Mouse (Mus musculus) kidney, postnatal 25 days (tissue): ENCODE data around the gene Atp1a4.
A peak's percentile ranks its signal among the peaks of the same experiment; 100 is the strongest.

Experiments
- DNase-seq, 2 experiments: peaks; one replicate each; pipeline ENCODE4 v3.0.0; 2021; ENCODE audit warnings: mixed read lengths in 2 of 2

The Atp1a4 gene

DNA sequence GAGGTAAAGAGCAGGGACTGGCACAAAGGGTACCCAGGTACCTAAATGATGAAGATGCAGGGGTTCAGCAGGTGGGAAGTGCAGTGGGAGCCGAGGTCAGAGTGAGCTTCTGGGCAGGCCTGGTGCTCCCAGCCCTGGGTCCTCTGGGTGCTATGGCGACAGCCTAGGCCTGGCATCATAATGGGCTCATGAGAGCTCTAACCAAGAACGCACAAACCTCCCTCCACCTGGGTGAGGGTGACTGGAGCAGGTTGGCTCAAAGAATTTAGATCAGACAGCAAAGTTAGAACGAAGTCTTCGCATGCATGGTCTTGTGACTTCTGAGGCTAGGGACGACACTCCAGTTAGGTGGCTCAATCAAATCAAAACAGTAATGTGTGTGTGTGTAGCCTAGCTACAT lies at the start of gene Atp1a4:
Gene Atp1a4 (minus strand): TSS at position 101 of the 400 bp plus-strand sequence.
- no peak for DNase-seq

DNA sequence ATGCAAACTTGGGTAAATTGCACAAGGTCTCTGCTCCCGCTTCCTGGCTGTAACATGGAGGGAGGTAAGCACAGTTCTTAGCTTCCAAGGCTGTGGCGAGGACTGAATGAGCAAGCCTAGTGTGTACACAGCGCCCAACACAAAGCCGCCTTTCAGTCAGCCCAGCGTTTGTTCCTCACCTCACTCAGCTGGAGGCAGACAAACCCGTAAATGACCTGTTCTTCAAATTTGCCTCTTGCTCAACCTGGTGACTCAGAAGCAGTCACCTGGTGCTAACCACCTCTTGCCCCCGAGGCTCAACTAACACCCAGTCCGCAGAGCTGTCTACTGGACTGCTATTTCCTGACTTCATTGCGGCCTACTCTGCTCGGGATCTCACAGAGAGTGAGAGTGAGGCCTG lies 49.7 kb upstream of the Atp1a4 start:
- peak in 1 of 2 experiments; percentile 48 for DNase-seq

DNA sequence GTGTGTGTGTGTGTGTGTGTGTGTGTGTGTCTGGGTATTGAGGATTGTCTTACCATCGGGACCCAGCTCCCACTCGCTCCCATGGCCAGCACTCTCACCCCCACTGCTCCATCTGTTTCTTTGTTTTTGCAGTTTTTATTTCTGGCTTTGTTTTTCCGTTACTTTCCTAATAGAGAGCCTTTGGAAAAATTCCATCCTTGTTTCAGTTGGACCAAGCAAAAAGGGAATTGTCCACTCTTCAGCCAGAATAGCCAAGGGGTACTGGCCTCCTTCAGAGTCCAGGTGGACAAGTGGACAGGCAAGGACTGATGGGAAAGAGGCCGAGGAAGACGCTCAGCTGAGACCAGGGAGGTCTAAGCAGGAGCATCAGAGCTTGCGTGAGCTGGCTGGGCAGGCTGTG lies 48.7 kb upstream of the Atp1a4 start:
- no peak for DNase-seq

DNA sequence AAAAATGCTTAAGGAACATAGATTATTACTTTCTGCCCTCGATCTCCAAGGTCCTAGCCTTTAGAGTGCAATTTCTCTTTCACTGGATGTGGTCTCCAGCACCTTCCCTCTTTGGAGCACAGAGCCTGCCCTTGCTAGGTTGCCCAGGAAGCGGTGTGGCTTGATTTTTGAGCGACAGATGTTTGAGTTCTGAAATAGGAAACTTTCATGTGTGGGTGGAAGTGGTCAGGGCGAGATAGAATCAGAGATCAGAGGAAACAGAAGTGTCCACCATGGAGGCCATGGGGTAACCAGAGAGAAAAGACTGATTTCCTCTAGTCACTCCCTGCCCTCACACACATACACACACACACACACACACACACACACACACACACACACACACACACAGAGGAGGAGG lies 48.0 kb upstream of the Atp1a4 start:
- no peak for DNase-seq

DNA sequence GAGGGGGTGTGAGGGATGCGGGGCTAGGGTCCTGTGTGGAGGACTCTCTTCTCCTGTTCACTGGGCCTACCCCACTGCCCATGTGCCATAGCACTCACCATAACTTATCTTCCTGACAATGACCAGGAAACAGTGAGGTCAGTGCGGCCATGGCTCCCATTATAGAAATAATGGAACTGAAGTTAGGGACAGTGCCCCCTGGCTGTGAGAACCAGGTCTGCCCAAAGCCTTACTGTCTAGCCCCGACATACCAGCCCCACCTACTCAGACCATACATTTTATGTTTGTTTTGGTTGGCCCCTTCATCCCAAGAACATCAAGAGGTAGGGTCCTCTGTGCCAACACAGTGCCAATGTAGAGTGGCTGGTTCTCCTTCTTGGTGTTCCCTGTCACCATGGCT lies 47.4 kb upstream of the Atp1a4 start:
- DNase-seq = peak in 1 of 2 experiments; percentile 32

DNA sequence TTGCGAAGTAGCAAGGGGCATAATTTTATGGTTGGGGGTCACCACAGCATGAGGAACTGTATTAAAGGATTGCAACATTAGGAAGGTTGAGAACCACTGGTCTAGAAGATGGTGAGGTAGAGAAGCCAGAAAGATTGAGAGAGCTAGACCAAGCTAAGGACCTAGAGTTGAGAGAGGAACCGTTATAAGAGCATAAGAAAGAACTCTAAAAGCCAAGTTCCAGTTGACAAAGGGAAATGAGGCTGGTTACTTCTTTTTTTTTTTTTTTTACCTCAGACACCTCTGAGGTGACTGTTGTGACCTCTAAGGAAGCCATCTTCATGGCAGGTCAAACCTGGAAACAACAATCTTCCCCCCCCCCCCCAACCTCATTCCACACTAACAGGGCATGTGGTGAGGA lies 46.9 kb upstream of the Atp1a4 start:
- no peak for DNase-seq

DNA sequence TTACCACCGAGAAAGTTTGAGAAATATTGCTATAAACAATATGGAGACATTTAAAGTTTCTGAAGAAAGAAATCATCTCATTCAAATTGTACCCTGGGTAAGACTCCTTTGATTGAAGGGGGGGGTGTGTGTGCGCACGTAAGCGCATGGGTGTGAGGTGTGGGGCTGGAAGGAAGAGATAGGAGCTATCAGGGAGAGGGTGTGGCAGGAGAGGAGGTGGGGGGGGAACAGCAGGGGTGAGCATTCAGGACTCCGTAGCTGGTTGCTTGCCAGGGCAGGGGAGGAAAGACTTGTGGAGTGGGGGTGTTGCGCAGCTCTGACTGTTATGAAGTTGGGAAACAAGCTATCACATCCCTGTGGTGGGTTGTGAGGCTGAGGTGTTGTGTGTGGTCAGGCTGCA lies 46.2 kb upstream of the Atp1a4 start:
- no peak for DNase-seq

DNA sequence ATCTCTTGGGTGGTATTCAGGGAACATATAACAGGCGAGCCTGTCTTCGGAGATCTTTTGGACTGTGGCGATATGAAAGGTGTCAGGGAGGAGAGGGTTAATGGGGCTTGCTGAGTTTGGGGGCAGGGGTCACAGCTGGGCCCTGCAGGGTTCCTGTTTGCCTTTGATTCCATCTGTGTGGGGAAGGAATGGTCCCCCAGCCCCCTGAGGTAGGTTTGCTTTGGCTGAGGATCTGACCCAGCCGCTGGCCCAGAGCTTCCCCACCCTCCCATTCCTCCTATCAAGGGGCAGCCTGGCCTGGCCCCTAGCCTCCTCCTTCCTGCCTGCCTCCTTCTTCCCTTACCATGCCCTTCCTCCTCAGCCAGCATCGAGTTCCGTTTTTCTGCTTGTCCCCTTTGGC lies 44.6 kb upstream of the Atp1a4 start:
- DNase-seq = no peak

DNA sequence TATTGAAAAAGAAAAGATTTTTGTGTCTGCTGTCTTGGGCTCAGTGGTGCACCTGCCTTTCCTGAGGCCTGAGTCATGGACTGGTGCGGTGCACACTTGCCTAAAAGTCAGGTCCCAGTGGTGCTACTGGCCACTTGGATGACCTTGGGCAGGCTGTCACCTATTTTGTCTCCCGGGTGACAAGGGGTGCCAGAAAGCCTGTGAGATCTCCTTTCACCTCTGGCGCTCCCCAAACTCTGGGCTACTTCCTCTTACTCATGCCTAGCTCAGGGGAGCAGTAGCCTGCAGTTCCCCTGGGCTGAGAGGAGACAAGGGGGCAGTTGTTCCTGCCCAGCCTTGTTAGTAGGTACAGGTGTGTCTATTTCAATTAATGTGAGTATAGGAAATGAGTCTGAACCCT lies 44.1 kb upstream of the Atp1a4 start:
- DNase-seq = no peak

DNA sequence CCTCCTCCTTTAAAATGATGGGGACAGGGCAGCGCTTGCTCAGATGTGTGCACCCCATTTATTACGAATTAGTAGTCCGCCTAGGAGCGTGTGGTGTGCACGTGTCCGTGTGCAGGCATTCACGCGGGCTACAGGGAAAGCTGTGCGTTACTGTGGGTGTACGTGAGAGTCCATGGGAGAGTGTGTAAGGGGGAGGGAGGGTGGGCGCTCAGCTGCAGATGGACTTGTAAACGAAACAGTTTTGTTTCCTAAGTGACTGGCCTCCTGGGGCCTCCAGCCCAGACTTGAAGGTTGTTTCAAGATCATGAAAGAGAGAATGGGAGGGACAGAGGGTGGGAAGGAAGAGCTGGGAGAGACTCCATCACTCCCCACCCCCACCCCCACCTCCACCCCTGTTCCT lies 43.0 kb upstream of the Atp1a4 start:
- no peak for DNase-seq

DNA sequence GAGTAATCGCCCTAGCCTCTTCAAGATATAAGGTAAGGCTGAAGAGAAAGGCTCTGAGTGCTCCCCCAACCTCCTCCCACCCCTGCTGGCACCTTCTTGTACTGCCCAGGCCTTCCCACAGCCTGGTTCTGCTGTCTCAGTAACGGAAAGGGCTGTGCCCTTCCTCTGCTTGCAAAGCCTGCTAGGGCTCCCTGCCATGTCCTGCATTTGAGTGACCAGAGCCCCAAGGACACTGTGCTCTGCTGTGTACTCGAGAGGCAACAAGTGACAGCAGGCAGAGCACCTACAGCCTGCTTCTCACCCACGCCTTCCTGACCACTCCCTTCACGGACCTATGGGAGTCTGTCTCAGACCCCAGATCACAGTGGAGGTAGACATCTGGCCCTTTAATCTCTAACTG lies 42.0 kb upstream of the Atp1a4 start:
- DNase-seq = peak; percentile 24 to 65

DNA sequence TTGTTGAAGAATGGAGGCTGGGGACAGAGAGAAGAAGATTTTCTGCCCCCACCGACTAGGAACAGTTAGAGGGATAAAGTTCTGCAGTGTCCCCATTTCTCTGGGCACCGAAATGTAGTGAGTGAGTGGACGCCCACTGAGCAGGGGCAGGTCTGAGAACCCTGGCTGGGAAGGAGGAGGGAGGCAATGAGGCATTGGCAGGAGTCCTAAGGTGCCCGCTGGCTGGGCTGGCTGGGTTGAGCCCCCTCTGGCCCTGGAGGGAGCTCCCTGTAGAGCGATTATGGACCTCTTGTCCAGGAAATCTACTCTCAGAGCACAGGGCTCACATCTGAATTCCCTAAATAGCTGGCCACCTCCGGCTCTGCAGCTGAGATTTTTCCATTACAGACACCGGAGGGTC lies 41.3 kb upstream of the Atp1a4 start:
- DNase-seq = no peak

DNA sequence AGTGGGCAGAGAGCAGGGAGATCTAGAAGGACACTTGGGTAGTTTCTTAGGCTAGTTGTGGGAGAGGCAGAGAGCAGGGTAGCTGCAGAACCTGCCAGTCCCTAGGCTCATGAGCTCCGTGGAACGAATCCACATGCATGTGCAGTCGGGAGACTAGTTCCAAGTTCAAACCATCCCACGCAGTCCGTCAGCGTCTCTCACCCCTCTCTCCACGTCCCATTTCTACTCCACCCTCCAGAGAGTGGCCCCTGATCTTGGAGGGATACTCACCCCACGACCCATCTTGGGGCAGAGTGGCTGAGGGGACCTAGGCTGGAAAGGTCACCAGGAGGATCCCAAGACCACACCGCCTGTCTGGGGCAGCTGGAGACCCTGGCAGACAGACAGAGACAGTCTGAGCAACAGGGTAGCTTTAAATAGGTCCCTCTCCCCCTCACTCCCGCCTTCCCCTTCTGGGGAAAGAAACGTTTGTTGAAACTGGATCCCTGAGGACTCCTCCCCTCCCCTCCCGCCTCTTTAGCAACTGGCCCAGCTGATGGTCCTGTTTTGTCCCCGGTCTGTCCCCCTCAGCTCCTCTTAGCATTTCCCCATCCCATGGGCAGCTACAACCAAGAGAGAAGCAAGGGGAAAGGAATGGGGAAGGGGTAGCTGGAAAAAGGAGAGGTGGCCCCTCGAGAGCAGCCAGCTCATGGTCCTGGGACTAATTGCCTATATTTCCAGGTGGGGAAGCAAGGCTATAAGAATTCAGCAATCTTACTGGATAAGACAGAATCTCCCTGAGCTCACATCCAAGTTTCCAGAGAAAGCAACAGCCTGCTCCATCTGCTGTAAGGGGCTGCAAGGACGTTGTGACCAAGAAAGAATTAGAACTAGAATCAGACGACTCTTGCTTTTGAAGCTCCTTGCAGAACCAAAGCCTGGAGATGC lies 39.7 kb upstream of the Atp1a4 start, which contains the start of gene Atp1a2:
Gene Atp1a2 (minus strand): TSS at position 454 of the 927 bp plus-strand sequence.
- DNase-seq = no peak

DNA sequence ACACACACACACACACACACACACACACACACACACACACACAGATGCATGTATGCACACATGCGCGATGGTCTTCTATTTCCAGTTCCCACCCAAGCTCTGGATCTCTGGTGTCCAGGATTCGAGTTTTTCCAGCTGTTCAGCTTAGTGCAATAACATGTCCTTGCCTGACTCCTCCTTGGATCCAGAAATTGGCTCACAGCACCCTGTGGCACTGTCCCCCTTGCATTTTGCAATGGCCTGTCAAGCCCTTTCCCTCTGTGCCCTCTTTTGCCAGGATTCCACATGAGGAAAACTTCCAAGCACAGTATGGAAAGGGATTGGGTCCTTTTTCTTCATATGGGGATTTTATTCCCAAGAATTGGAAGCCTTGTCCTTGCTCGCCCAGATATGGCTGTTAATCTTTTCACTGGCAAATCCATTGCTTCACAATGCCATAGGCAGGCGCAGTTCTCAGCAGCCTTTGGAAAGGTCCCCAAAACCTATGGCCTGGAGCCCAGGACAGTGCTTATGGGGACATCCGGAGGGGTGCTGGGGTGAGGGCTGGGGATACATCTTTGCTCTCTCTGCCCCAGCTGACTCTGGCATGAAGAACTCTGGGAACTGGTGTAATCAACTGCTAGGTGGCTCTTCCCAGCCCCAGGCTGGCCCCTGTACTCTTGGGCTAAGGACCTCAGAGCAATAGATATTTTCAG lies 38.7 kb upstream of the Atp1a4 start:
- no peak for DNase-seq

DNA sequence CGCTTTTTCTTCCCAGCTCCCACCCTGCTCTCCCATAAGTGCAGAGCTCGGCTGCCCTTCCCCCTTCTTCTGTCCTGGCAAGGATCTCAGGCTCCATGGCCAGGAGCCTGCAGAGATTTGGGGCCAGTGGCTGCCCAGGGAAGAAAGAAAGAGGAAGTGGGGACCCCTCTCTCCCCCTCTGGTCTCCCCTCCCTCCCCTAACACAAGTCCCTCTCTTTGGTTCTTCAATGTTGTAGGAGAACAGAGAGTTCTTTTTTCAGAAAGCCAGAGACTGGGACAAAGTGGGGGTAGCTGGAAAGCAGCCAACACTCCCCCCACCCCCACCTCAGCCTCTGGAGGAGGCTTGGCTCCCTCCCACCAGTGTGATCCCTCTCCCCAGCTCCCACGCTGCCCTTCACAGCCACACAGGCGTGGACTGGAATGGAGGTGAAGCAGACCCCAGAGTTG lies 37.6 kb upstream of the Atp1a4 start:
- peak in 1 of 2 experiments; percentile 29 for DNase-seq

DNA sequence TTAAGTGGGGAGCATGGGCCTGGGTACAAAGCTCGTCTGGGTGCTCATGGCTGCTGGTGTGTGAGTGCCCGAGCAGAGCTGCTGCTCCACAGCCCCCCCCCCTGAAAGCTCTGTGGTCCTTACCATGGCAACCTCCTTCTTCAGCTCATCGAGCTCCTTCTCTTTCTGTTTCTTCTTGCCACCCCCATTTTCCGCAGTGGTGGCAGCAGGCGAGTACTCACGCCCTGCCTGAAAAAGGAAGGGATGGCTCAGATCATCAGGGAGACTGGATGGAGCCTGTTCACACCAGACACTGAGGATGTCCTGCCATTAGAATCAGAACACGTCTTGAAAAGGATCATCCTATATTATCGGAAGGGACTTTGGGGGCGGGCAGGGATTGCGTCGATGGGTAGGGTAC lies 35.2 kb upstream of the Atp1a4 start:
- DNase-seq = no peak

DNA sequence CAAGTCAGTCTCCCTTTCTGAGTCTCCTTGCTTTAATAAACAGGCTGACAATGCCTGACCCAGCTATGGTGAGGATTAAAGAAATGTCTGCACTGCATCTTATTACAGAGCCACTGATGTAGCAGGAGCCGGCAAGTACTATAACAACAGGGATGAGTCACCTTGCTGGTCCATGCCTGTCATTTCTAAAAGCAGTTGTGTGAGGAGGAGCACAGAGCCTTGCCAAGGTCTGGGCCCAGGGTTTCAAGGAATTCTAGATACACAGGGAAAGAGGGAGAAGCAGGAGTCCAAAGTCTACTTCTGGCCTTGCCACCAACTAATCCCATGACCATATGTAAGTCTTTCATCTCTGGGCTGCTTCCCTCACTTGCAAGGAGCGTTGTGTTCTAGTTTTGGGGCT lies 34.7 kb upstream of the Atp1a4 start:
- DNase-seq = peak in 1 of 2 experiments; percentile 22

DNA sequence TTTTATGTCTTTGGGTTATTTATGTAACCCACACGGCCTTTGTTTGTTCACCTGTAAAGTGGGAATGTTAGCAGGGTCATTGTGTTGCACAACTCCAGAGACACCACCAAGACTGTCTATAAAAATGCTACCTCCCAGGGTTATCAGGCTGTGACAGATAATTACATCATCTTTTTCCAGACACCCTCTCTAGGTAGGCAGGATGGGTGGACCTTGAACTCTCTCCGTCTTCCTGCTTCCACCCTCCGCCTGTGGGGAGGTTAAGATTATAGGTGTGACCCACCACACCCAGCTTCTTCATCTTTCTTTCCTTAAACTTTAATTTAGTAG lies 31.4 kb upstream of the Atp1a4 start:
- no peak for DNase-seq

DNA sequence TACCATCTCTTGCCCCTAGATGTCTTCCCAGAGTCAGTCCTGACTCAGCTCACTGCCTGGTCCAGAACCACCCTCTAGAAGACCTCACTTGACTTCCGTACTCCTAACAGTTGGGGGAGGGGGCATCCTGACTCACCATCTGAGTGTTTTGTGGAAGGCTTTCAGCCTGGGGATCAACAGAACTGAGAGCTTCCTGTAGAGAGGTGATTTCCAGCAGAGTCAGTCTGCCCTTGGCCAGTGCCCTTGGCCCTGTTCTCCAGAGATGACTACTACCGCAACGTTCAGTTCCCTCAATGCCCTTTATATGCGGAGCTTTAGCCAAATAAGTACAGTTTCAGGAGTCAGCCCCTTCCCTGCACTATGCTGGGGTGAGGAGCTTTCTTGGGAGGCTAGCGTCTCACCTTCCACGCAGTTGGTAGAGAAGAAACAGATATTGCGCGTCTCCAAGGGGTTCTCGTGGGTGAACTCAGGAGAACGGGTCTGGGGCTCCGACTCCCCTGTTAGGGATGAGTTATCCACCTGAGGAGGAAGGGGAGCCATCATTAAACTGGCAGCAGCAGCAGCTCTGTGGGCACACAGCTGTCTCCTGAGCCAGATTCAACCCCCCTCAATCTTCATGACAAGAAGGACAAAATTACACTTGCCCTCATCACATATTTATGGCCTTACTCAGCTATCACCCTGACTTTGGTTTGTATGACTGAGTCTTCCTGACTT lies 30.8 kb upstream of the Atp1a4 start:
- no peak for DNase-seq

DNA sequence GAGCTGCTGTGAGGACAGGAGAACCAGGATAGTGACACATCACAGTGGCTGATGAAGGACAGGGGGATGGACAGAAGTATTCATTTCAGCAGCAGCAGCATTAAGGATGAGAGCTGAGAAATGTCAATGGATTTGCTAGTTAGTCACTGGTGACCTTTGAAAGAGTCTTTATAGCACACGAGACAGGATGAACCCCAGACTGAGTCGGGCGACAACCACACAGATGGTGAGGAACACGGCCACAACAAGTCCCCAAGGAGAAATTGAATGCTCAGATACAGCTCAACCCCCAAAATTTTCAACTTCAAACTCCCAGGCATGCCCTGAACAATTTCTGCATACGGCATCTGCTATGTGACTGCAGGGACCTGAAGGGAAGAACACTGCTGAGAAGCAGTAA lies 28.5 kb upstream of the Atp1a4 start:
- no peak for DNase-seq

DNA sequence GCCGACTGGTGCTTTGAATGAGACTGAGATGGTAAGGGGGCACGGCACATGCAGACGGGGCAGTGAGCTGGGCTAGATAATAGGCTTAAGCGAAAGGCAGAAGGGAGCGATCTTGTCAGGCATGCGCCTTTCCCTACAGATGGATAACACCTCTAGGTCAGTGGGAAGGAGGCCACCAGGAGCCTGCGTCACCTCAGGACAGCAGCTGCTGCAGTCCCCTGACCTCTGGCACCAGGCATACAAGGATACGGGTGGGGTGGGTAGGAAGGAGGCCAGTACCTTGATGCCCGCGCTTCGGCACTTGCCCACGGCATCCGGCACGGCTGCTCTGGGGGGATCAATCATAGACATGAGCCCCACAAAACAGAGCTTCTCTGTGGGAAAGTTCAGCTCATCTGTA lies 26.0 kb upstream of the Atp1a4 start:
- no peak for DNase-seq

DNA sequence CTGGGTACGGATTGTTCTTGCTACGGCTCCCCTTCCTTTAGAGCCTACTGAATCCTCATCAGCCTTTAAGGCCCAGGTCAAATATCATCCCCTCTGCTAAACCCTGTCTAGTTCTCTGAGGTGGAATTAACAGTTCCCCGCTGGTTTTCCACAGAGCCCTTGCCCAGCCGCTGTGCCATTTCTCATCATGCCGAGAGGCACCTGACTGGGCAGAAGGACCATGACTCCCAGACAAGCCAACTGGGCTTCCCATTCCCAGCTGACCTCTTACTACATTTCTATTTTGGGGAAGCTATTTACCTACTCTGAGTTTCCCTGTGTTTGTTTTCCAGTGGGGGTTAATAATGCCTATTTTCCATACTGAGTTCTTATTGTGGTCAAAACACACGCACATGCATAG lies 24.9 kb upstream of the Atp1a4 start:
- no peak for DNase-seq

DNA sequence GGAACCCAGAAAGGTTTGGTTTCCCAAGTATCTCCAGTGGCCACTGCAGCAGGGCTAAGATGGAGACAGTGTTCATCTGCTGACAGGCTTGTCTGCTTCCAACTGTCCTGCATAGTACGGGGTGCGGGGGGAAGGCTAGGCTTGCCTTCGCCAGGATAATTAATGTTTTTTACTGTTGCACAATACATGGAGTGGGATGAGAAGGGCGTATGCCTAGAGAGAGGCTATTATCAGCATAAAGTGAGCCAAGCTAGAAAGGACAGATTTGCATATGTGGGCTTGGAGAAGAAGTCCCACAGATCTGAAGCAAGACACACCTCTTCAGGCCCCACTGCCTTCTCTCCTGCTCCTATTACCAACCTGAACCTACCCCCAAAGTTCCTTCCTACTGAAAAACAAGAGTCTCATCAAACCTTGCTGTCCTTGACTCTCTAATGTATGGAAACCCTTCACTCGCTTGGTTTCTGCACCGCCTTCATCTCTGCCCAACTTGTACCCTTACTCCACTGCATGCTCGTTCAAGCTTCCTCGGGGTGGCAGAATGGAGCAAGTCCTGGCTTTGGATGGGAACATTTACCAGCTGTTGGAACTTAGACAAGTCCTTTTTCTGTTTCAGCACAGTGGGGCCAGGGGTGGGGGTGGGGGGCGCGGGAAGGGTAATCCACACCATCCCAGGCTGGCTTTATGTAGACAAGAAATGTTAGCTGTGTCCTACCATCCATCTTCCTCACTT lies 23.5 kb upstream of the Atp1a4 start:
- DNase-seq = no peak
